Mouse (Mus musculus): ENCODE data around the gene Trappc4. TPM values are rescaled to one million over a fixed set of nuclear protein-coding genes. Genes with fewer than 3 reads are reported as not detected.
A peak's percentile ranks its signal among the peaks of the same experiment; 100 is the strongest.
"Not testable (repeated sequence)": the region's sequence is repeated elsewhere in the genome, so short reads cannot be mapped to it uniquely, and the experiment has no call there.

Trappc4 gene
- total RNA-seq, 2 experiments from 2014 or later = 63.9 to 75.2 TPM

GRCm38 (mm10) chr9:44399114-44399794 lies 8.1 kb downstream of the Trappc4 start:
- H3K4me3 ChIP-seq = no peak overlapping the region
- H3K27ac ChIP-seq = peak overlapping the region; percentile 95; the same call in 1 of the 2 replicates
- TF ChIP-seq CTCF (conservative IDR thresholded peaks at IDR 0.05) = no peak
- DNase-seq (ENCODE audit: low spot score in 2 of 2) = no peak

- Histone ChIP-seq H3K27ac (peak overlapping the region; percentile 95), H3K4me3 (peak overlapping the region; percentile 69)
- no peak for DNase-seq (ENCODE audit: low spot score in 2 of 2)
- no peak for TF ChIP-seq CTCF (conservative IDR thresholded peaks at IDR 0.05)
These were observed 8.8 kb downstream of the Trappc4 start for GRCm38 (mm10) chr9:44398551-44398950.

DNA sequence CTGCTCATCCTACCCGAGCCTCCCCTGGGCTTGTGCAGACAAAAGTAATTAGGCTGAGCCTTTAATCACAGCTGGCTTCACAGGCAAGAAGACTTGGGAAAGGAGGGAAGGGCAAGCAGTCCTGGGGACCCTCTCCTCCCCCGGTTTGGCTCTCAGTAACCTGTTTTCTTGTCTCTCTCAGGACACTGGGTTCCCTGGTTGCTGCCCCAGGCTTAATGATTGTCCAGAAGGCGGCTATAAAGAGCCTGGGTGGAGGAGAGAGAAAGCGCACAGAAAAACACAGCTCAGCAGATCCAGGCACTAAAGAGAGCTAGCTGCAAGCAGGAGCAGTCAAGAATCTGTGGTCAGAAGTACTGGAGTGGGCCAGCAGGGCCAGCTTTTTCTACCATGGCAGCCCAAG lies 9.3 kb downstream of the Trappc4 start:
- DNase-seq (ENCODE audit: low spot score in 2 of 2) = no peak
- Histone ChIP-seq H3K27ac (peak overlapping the region; percentile 95), H3K4me3 (peak overlapping the region; percentile 69)
- peak; percentile 37; the same call in 1 of the 2 replicates for TF ChIP-seq CTCF (conservative IDR thresholded peaks at IDR 0.05)

DNA sequence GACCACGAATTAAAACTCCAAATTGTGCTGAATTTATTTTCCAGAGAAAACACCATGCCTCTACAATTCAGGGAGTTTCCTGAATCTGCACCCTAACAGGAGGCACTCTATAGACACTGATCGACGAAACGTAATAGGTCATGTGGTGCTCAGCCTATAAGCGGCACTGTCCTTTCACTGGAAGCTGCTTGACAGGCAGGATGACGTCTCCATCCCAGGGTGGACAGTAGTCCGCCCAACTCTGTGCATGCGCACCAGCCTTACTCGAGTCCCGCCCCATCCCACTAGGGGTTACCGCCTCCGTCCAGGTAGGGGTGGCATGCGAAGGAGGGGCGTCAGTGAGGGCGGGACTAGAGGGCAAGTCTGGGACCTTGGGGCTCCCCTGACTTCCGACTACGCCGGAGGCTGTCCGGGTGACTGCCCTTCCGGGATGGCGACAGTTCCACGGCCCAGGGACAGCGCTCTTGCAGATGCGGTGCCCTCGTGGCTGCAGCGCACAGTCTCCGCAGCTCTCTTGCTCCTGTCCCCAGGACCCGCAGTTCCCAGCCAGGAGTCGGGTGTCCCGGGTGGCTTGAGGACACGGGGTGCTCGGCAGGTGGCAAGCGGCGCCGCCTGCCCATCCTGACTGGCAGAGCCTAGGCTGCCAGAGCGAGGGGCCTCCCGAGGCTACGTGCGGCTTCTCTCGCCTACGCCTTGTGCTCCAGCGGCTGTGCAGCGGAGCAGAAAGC lies 10.6 kb downstream of the Trappc4 start, which contains the start of gene Slc37a4:
Gene Slc37a4 (plus strand): TSS at position 169 of the 728 bp plus-strand sequence.
- H3K27ac ChIP-seq = peak within 1 kb of the TSS; percentile 95
- peak; percentile 35 for TF ChIP-seq CTCF (conservative IDR thresholded peaks at IDR 0.05)
- peak; percentile 82 to 93 for DNase-seq (ENCODE audit: low spot score in 2 of 2)
- peak within 1 kb of the TSS; percentile 69 for H3K4me3 ChIP-seq

DNA sequence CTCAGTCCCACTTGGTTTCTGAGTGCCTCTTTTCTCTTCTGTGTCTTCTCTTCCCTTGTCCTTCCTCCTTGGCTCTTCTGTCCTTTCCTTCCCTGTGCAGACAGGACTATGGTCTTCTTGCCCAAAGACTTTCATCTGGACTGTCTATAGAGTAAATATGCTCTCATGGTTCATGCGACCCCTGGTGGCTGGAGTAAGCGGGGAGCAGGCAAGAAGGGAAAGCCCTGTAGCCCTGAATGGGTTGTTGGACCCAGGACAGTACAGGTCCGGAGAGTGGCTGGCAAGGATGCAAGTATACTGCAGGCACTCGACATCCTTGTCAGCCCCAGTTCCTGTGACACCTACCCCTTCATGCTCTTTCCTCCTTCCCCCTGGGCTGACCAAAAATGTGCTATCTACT lies 15.9 kb downstream of the Trappc4 start:
- peak; percentile 90 for TF ChIP-seq CTCF (conservative IDR thresholded peaks at IDR 0.05)
- peak in 1 of 2 experiments; percentile 76 for DNase-seq (ENCODE audit: low spot score in 2 of 2)
- H3K27ac ChIP-seq = no peak overlapping the region
- no peak overlapping the region for H3K4me3 ChIP-seq

GRCm38 (mm10) chr9:44389273-44389672 lies 18.1 kb downstream of the Trappc4 start:
- H3K4me3 ChIP-seq = no peak overlapping the region
- DNase-seq (ENCODE audit: low spot score in 2 of 2) = peak in 1 of 2 experiments; percentile 44
- peak; percentile 87 for TF ChIP-seq CTCF (conservative IDR thresholded peaks at IDR 0.05)
- H3K27ac ChIP-seq = no peak overlapping the region

DNA sequence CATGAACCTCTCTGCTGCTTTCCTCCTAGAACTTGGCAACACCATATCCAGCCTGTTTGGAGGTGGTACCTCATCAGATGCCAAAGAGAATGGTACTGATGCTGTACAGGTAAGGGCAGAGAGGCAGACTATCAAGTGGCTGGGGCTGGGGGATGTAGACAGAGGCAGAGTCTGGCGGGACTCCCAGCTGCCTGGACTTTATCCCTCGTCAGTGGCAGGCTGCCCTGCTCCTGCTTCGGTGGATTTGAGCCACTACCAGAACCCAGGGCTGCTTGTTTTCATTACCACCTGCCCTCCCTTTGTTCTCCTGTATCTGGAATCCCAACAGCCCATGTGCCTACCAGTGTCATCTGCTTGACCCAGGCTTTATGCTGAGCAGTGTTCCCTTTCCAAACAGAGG lies 20.2 kb downstream of the Trappc4 start:
- no peak for DNase-seq (ENCODE audit: low spot score in 2 of 2)
- TF ChIP-seq CTCF (conservative IDR thresholded peaks at IDR 0.05) = no peak
- Histone ChIP-seq H3K4me3 (no peak overlapping the region), H3K27ac (no peak overlapping the region)

DNA sequence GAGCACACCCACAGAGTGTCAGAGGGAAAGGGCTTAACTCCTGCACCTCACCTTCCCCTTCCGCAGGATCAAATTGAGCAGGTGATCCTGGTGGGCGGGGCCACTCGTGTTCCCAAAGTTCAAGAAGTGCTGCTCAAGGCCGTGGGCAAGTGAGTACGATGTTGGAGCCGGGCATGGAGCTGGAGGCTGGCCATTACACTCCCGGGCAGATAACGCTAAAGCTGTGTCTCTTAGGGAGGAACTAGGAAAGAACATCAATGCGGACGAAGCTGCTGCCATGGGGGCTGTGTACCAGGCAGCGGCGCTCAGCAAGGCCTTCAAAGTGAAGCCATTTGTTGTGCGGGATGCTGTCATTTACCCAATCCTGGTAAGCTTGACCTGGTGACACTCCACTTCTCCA lies 22.8 kb downstream of the Trappc4 start:
- Histone ChIP-seq H3K4me3 (no peak overlapping the region), H3K27ac (no peak overlapping the region)
- DNase-seq (ENCODE audit: low spot score in 2 of 2) = no peak
- TF ChIP-seq CTCF (conservative IDR thresholded peaks at IDR 0.05) = no peak

GRCm38 (mm10) chr9:44379862-44380261 lies 27.5 kb downstream of the Trappc4 start:
- no peak for TF ChIP-seq CTCF (conservative IDR thresholded peaks at IDR 0.05)
- H3K4me3 ChIP-seq = peak overlapping the region; percentile 75
- peak overlapping the region; percentile 91 for H3K27ac ChIP-seq
- DNase-seq (ENCODE audit: low spot score in 2 of 2) = no peak

DNA sequence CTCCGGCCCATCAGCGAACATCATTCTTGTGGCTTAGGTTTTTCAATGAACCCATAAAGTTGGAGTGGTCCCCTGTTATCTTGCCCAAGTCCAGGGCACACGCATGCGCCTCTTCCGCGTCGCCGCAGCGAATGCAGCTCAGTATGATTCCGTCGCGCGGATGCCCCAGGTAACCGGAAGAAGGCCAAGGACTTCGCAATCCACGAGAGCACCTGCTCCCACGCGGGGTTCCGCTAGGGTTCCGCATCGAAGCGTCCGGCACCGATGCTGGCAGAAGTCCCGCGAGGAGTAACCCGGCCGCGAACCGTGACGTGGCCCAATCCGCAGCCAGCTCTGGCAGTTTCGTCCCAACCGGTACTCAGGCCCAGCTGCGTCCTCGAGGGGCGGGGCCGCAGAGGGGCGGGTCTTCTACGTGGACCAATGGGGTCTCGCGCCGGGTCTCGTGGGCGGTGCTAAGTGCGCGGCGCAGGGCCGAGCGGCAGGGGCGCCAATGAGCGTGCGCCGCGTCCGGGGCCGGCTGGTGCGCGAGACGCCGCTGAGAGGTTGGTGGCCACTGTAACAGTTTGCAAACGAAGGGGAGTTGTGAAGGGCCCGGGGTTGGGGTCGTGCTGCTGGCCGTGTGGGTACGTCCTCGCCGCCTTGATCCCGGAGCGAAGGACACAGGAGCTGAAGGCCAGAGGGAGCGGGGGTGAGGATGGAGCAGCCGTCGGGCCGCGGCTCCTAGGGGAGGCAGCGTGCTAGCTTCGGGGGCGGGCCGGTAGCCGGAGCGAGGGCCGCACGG lies 28.2 kb downstream of the Trappc4 start, which contains the start of gene Hyou1:
Gene Hyou1 (plus strand): TSS at position 437 of the 781 bp plus-strand sequence.
- Histone ChIP-seq H3K4me3 (peak within 1 kb of the TSS; percentile 75), H3K27ac (peak within 1 kb of the TSS; percentile 91)
- peak; percentile 99 for DNase-seq (ENCODE audit: low spot score in 2 of 2)
- peak; percentile 80 for TF ChIP-seq CTCF (conservative IDR thresholded peaks at IDR 0.05)

DNA sequence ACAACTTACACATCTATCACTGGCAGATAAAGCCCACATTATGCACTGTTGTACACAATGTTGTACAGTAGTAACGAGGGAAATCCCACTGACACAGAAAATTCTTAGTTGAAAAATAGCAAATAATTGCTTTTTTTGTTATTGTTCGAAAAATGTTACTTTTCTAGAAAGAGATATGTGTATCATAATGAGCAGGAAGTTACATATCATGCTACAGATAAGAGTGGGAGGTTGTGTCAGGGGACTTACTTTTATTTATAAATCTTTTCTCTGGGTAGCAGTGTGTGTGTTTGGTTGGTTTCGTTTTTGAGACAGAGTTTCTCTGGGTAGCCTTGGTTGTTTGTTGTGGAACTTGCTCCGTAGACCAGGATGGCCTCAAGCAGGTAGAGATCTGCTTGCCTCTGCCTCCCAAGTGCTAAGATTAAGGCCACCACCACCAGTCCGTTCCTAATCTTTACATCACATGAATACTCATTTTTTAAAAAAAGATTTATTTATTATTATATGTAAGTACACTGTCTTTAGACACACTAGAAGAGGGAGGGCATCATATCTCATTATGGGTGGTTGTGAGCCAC lies 29.2 kb downstream of the Trappc4 start:
- DNase-seq (ENCODE audit: low spot score in 2 of 2) = no peak
- Histone ChIP-seq H3K27ac (peak overlapping the region; percentile 91), H3K4me3 (peak overlapping the region; percentile 75)
- no peak for TF ChIP-seq CTCF (conservative IDR thresholded peaks at IDR 0.05)

GRCm38 (mm10) chr9:44377335-44377734 lies 30.1 kb downstream of the Trappc4 start:
- not testable (repeated sequence) for H3K4me3 ChIP-seq; DNase-seq (ENCODE audit: low spot score in 2 of 2); H3K27ac ChIP-seq
